Mouse (Mus musculus) kidney, adult 9 months (tissue): ENCODE data around the gene Chil1.

ENCODE experiments used
- DNase-seq: peaks from one replicate; pipeline ENCODE4 v3.0.0; 2022

The Chil1 gene

DNA sequence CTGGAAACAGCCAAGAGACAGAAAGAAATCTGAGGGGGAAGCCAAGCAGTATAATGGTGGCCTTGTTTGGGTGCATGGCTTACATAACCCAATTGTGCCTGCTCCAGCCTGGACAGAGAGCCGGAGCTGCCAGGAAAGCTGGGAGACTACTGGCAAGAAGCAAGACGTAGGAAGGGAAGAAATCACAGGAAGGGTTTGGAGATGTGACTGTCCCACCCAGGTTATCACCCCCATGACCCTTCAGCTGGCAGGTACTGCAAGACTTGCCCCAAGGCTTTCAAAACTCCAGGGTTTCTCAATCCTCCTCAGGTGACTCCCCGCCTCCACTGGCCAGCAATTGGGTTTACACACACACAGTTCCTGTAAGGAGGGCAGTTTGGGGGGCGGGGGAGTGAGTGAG lies at the start of gene Chil1:
Chil1 (plus strand) TSS at position 152 of the 400 bp plus-strand sequence.
- no peak for DNase-seq

GRCm38 (mm10) chr1:134133316-134133715 lies 48.7 kb upstream of the Chil1 start:
- peak; percentile 71 for DNase-seq

- no peak for DNase-seq
These were observed 45.6 kb upstream of the Chil1 start for GRCm38 (mm10) chr1:134136351-134136750.

GRCm38 (mm10) chr1:134138424-134138823 lies 43.6 kb upstream of the Chil1 start:
- DNase-seq, result no peak

DNA sequence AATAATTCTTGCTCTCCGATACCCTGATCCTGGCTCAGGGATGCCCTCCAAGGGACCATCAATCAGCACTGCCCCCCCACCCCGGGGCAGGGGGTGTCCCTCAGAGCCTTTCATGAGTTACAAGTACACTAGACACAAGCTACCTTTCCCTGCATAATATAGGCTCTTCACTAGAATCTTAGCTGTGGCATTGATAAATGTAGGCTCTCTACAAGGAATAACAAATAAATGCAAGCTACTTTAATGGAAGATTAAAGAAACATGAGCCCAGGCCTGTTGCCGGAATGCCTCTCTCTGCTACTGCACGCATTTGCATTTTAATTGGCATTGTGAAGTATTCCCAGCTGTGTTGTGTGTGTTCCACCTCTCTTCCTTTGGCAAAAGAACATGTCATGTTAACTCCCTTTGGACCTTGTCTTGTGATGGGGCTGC lies 39.6 kb upstream of the Chil1 start:
- DNase-seq, result no peak

DNA sequence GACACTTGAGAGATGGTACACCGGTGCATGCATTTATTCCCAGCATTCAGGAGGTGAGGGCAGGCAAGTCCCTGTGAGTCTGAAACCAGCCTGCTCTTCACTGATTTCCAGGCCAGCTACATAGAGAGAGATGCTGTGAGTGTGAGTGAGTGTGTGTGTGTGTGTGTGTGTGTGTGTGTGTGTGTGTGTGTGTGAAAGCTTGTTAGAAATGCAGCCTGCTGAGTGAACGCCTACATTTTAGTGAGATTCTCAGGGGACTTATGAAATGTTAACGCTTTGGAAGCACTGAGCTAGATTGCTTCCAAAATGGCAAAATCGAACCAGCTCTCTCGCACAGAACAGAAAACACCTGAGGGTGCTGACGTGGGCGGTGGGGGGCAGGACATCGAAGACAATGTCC lies 35.9 kb upstream of the Chil1 start:
- no peak for DNase-seq

DNA sequence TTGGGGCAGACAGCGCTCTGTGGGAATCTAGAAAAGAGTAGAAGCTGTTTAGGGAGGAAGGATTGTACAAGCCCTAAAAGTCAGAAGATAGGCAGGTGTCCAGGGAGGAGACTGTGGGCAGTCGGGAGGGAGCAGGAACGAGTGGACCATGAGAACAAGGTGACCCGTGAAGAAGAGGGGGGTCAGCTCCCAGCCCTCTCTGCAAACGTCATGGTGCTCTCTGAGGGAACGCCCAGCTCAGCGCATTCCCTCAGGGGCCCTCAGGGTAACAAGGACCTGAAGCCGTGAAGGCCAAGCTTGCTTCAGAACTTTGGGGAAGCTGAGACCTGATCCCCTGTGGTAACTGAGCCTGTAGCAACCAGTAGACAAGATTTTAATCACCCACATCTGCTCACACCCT lies 31.9 kb upstream of the Chil1 start:
- DNase-seq, result no peak

GRCm38 (mm10) chr1:134150745-134151144 lies 31.2 kb upstream of the Chil1 start:
- no peak for DNase-seq

DNA sequence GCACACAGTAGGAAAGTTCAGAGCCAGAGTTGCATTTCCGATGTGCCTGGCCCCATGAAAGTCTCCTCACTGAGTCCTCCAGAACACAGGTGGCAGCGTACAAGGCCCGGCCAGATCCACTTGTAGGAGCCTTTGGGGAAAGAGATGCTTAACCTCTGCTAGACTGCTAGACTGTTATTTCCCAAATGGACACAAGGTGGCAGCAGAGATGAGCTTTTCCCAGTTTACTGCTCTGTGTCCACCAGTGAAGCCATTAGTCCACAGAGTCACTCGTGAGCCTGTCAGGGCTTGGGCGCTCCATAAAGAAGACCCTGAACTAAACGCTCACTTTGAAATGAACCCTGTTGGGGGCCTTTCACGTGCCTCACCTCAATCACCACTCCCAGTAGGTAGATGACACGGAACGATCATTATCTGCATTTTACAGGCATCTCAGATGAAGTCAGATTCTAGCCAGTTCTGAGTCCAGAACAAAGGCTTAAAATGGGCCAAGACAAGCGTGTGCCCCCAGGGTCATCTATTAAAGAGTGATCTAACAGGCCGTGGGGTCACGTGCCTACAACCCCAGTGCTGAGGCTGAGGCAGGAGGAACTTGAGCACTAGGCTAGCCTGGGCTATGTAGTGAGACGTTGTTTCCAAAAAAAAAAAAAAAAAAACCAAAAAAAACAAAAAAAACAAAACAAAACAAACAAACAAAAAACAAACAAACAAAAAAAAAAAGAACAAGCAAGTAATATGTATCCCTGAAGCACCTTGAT lies 30.1 kb upstream of the Chil1 start:
- DNase-seq, result peak; percentile 84

DNA sequence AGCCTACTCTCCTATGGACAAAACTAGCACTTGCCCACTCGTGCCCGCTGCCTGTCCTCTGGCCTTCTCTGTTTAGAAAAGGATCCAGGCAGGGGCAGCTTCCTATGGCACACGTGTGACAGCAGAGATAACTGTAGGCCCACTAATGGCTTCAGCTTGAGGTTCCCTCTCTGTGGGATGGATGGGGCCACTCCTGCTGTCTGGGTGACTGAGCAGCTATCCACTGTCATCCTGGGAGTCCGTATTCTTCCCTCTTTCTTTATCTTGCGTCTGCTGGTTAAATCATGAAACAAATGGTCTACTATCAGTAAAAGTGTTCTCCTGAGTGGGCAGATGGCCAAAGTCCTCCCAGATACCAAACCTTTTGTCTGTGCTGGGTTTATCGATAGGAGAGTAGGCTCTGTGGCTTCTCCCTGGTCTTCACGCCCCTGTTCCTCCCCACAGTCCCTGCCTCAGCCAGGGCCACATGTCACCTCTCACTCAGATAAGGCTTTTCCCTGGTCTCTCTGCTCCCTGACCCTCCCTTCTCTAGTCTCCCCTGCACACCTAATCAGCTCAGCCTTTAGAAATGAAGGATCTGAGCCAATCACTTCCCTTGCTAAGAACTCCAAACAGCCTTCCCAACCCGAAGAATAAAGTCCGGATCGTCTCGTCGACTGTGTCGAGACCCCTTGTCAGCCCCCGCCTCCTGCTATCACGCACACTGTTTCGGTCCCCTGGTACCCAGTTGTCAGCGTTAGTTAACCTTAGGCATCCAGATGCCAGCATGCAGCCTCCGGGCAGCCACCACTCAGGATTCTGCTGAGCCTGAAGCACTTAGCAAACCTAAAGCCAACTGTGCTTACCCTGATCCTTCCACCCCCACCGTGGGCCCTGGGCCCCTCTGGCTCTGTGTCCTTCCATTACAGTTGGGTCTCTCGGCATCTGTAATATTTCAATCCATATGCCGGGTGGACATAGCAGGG lies 29.1 kb upstream of the Chil1 start:
- DNase-seq, result no peak

DNA sequence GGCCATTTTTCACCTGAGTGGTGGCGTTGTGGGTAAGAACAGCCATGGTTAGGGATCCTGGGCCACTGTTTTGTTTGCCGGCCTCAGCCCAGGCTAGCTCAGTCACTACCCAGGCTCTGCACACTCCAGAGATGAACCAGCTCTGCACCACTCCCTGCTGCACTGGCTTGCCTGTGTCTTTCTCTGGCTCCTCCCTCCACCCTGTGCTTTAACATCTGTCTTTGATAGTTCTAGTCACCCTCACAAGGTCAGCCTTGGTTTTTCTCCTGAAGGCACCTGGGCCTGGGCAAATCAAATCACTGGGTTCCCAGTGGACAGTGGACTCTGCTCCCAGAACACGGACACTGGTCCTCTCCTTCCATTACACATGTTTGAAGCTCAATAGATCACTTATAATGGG lies 27.9 kb upstream of the Chil1 start:
- no peak for DNase-seq

DNA sequence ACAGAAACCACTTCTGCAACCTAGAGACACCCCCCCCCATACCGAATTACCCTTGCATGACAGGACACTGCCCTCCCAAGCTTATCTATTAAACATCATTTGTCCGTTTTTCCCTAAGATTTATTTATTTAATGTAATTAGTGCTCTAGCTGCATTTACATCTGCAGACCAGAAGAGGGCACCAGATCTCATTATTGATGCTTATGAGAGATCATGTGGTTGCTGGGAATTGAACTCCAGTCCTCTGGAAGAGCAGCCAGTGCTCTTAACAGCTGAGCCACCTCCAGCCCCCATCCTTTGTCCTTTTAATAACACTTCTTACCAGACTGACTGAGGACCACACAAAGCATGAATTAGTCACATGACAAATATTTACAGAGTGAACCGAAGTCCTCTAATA lies 27.3 kb upstream of the Chil1 start:
- no peak for DNase-seq

DNA sequence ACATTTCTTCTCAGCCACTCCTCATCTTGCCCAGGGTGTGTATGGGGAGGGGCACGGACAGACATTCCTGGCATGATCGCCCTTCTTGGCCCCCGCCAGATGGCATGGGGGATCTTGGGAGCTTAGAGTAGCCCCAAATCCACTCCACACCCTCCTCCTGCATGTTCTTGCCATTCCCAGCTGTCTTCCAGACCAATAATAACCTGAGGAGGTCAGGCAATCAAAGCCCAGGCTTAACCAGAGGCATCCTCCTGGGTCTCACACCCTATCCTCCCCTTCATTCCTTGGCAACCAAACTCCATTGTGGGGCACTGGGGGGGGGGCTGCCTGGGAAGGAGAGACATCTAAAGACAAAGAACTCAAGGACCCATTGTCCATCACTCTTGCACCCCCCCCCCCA lies 21.6 kb upstream of the Chil1 start:
- no peak for DNase-seq

DNA sequence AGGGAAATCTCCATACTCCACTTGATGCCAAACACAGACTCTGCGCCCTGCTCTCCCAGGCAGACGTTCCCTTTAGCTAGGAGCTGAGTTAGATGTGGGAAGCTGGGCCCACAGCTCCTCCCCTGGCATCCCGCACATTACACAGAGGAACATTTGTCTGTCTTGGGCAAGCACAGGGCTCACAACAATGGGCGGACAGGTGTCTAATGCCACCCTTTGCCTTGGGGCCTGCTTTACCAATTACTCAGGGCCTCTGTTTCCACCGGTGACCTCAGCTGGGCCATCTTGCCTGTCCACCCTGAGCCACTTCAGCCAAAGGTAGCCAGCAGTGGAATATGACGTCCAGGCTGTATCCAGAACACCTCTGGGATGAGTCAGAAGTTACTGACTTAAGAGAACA lies 20.6 kb upstream of the Chil1 start:
- no peak for DNase-seq

- DNase-seq, result peak; percentile 3
These were observed 19.3 kb upstream of the Chil1 start for GRCm38 (mm10) chr1:134162510-134163225.

- DNase-seq, result peak; percentile 37
These were observed 18.5 kb upstream of the Chil1 start for GRCm38 (mm10) chr1:134163476-134163875.

DNA sequence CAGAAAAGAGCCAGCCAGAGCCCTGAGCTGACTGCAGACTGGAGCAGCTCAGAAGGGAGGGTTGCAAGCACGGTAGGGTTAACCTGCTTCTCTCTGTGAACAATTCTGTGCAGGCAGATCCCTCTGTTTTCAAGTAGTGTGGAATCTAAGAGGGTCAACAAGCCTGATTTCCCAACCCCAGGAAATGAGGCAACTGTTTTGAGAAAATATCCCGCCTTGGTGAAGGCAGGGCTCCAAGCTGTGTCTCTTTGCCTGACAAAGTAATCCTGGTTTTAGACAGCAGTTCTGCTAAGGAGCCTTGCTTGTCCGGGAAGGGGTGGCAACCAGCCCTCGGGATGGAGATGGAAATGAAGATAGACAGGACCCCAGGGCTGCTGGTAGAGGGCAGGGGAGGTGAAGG lies 17.5 kb upstream of the Chil1 start:
- no peak for DNase-seq

DNA sequence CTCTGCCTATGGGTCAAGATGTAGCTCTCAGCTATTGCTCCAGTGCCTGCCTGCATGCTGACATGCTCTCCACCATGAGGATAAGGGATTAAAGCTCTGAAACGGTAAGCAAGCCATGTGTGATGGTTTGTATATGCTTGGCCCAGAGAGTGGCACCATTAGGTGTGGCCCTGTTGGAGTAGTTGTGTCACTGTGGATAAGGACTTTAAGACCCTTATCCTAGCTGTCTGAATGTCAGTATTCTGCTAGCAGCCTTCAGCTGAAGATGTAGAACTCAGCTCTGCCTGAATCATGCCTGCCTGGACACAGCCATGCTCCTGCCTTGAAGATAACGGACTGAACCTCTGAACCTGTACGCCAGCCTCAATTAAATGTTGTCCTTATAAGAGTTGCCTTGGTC lies 15.4 kb upstream of the Chil1 start:
- no peak for DNase-seq

GRCm38 (mm10) chr1:134167416-134168305 lies 14.3 kb upstream of the Chil1 start:
- DNase-seq, result no peak

DNA sequence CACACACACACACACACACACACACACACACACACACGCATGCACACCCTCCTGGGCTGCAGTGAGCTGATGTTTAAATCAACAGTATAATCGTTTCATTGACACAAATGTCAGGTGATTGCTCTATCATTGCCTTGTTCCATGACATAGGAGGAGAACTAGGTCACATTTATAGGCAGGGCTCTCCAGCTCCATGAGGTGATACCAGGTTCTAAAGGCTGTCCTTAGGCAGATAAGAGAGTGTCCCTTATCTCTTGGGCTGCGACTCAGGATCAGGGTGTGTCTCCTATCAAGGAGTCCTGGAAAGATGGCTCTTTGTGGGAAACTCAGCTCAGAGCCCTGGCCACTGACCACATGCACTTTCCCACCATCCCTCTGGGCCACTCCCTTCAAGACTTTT lies 13.4 kb upstream of the Chil1 start:
- no peak for DNase-seq

DNA sequence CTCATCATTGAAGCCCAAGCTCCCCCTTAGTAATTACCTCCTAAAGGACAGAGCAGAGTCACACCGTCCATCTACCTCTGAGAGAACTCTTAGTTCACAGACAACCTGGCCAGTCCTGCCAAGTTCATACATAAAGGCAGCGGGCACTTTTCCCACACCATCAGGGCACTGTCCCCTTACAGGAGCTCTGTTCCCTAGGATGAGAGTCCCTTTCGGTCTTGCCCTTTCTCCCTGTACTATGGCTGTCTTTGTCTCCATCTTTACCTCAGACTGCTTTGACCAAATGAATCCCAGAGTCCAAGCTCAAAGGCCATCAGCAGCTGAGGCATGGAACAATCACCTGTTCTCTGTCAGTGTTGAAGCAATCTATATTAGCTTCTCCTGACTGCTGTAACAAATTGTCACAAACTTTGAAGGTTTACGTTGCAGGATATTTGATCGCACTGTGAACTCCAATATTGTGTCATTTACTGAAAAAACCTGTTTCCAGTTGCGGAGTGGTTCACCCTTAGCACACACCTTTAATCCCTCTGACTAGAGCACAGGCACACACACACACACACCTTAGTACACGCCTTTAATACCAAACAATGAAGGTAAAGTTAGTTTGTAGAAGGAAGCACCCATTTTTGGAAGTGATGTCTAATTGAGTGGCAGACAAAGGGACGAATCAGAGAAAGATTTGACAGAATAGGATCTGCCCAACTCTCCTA lies 12.8 kb upstream of the Chil1 start:
- no peak for DNase-seq

DNA sequence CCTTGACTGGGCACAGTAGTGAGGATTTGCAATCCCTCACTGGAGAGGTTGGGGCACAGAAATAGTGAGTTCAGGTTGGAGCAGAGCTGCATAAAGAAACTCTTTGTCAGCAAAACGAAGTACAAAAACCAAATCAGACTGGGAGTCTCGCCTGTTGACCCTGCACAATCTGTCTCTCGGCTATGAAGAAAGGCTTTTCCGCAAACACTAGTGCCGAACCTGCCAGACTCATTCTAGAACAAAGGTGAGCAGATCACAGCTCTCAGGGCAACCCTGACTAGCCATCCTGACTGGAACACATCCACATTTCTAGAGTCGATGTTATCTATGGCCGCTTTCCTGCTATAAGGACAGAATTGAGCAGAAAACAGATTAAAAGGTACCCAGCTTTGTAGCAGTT lies 8.9 kb upstream of the Chil1 start:
- DNase-seq, result no peak
